Mouse (Mus musculus): ENCODE results near the gene Aqp7. TPM values are rescaled to one million over a fixed set of nuclear protein-coding genes. Genes with fewer than 3 reads are reported as not detected.

The Aqp7 gene
- polyA plus RNA-seq, 1 experiment from 2014 or later: not detected

GRCm38 (mm10) chr4:41056253-41056652 is 8.3 kb upstream of the Aqp7 start:
- Histone ChIP-seq H3K4me3 (replicated peaks) (no peak overlapping the region), H3K4me1 (no peaks in the 10 kb centered on the region), H3K36me3 (replicated peaks) (no peaks in the 10 kb centered on the region), H3K4me2 (no peak overlapping the region), H3K9me3 (no peaks in the 10 kb centered on the region), H3K9ac (no peak overlapping the region), H3K27me3 (no peaks in the 10 kb centered on the region), H3K27ac (no peak overlapping the region)
- no peak for ATAC-seq (ENCODE audit: low FRiP score)
- WGBS: 47% methylated on average over 1 of the region's 1 CpGs

- ATAC-seq (ENCODE audit: low FRiP score): no peak
- Histone ChIP-seq H3K36me3 (replicated peaks) (no peaks in the 10 kb centered on the region), H3K27ac (no peak overlapping the region), H3K4me1 (no peaks in the 10 kb centered on the region), H3K9me3 (no peaks in the 10 kb centered on the region), H3K4me2 (no peak overlapping the region), H3K27me3 (no peaks in the 10 kb centered on the region), H3K9ac (no peak overlapping the region), H3K4me3 (replicated peaks) (no peak overlapping the region)
- 85% methylated on average over 13 of the region's 13 CpGs for WGBS
These were observed 7.2 kb upstream of the Aqp7 start for GRCm38 (mm10) chr4:41055111-41055510.

GRCm38 (mm10) chr4:41051781-41052180 is 3.8 kb upstream of the Aqp7 start:
- WGBS: 79% methylated on average over 7 of the region's 7 CpGs
- Histone ChIP-seq H3K36me3 (replicated peaks) (no peaks in the 10 kb centered on the region), H3K27ac (no peak overlapping the region), H3K27me3 (no peaks in the 10 kb centered on the region), H3K4me1 (no peaks in the 10 kb centered on the region), H3K9ac (no peak overlapping the region), H3K4me3 (replicated peaks) (no peak overlapping the region), H3K4me2 (no peak overlapping the region), H3K9me3 (no peaks in the 10 kb centered on the region)
- ATAC-seq (ENCODE audit: low FRiP score): no peak

GRCm38 (mm10) chr4:41050726-41051675 is 3.1 kb upstream of the Aqp7 start:
- ATAC-seq (ENCODE audit: low FRiP score): peak; percentile 82; the same call in 1 of the 2 replicates
- no peak overlapping the region for H3K27ac ChIP-seq
- H3K36me3 ChIP-seq (replicated peaks): no peaks in the 10 kb centered on the region
- H3K9ac ChIP-seq: peak overlapping the region; percentile 17; the same call in 1 of the 2 replicates
- no peaks in the 10 kb centered on the region for H3K4me1 ChIP-seq
- 36% methylated on average over 16 of the region's 16 CpGs for WGBS
- peak overlapping the region; percentile 39 for H3K4me2 ChIP-seq
- no peaks in the 10 kb centered on the region for H3K27me3 ChIP-seq
- H3K4me3 ChIP-seq (replicated peaks): no peak overlapping the region
- H3K9me3 ChIP-seq: no peaks in the 10 kb centered on the region

- Histone ChIP-seq H3K27me3 (no peaks in the 10 kb centered on the region), H3K4me1 (no peaks in the 10 kb centered on the region), H3K9me3 (no peaks in the 10 kb centered on the region), H3K4me2 (no peak overlapping the region), H3K9ac (no peak overlapping the region), H3K36me3 (replicated peaks) (no peaks in the 10 kb centered on the region), H3K27ac (no peak overlapping the region), H3K4me3 (replicated peaks) (no peak overlapping the region)
- no peak for ATAC-seq (ENCODE audit: low FRiP score)
- WGBS: 63% methylated on average over 2 of the region's 2 CpGs
These were observed 987 bp upstream of the Aqp7 start for GRCm38 (mm10) chr4:41048926-41049325.

GRCm38 (mm10) chr4:41046254-41046795 is 1.6 kb downstream of the Aqp7 start:
- Histone ChIP-seq H3K9ac (no peak overlapping the region), H3K4me2 (no peak overlapping the region), H3K4me1 (no peaks in the 10 kb centered on the region), H3K4me3 (replicated peaks) (no peak overlapping the region), H3K9me3 (no peaks in the 10 kb centered on the region), H3K36me3 (replicated peaks) (no peaks in the 10 kb centered on the region), H3K27me3 (no peaks in the 10 kb centered on the region), H3K27ac (no peak overlapping the region)
- 84% methylated on average over 13 of the region's 13 CpGs for WGBS
- no peak for ATAC-seq (ENCODE audit: low FRiP score)

- H3K4me2 ChIP-seq: no peak overlapping the region
- no peaks in the 10 kb centered on the region for H3K9me3 ChIP-seq
- 92% methylated on average over 3 of the region's 3 CpGs for WGBS
These were observed 2.7 kb downstream of the Aqp7 start for GRCm38 (mm10) chr4:41045288-41045687.

GRCm38 (mm10) chr4:41043961-41044360 is 4.0 kb downstream of the Aqp7 start:
- ATAC-seq (ENCODE audit: low FRiP score): no peak
- Histone ChIP-seq H3K4me2 (no peak overlapping the region), H3K9ac (no peak overlapping the region), H3K4me3 (replicated peaks) (no peak overlapping the region), H3K27me3 (no peaks in the 10 kb centered on the region), H3K36me3 (replicated peaks) (no peaks in the 10 kb centered on the region), H3K4me1 (no peaks in the 10 kb centered on the region), H3K27ac (no peak overlapping the region), H3K9me3 (no peaks in the 10 kb centered on the region)
- WGBS: 69% methylated on average over 5 of the region's 5 CpGs

More at GRCm38 (mm10) chr4:41045288-41045687, 2.7 kb downstream of the Aqp7 start:
- Histone ChIP-seq H3K4me1 (no peaks in the 10 kb centered on the region), H3K9ac (no peak overlapping the region), H3K27ac (no peak overlapping the region), H3K36me3 (replicated peaks) (no peaks in the 10 kb centered on the region), H3K27me3 (no peaks in the 10 kb centered on the region), H3K4me3 (replicated peaks) (no peak overlapping the region)
- ATAC-seq (ENCODE audit: low FRiP score): no peak

GRCm38 (mm10) chr4:41042880-41043279 is 5.1 kb downstream of the Aqp7 start:
- H3K4me3 ChIP-seq (replicated peaks): no peak overlapping the region
- H3K9me3 ChIP-seq: no peaks in the 10 kb centered on the region
- no peak overlapping the region for H3K27ac ChIP-seq
- no peak for ATAC-seq (ENCODE audit: low FRiP score)
- no peak overlapping the region for H3K4me2 ChIP-seq
- no peak overlapping the region for H3K9ac ChIP-seq
- no peaks in the 10 kb centered on the region for H3K36me3 ChIP-seq (replicated peaks)
- no peaks in the 10 kb centered on the region for H3K27me3 ChIP-seq
- 83% methylated on average over 12 of the region's 12 CpGs for WGBS
- no peaks in the 10 kb centered on the region for H3K4me1 ChIP-seq

GRCm38 (mm10) chr4:41040983-41041382 is 7.0 kb downstream of the Aqp7 start:
- Histone ChIP-seq H3K27me3 (no peaks in the 10 kb centered on the region), H3K4me1 (no peaks in the 10 kb centered on the region), H3K4me2 (no peak overlapping the region), H3K9ac (no peak overlapping the region), H3K4me3 (replicated peaks) (no peak overlapping the region), H3K36me3 (replicated peaks) (no peaks in the 10 kb centered on the region), H3K9me3 (no peaks in the 10 kb centered on the region), H3K27ac (no peak overlapping the region)
- WGBS: 87% methylated on average over 7 of the region's 7 CpGs
- no peak for ATAC-seq (ENCODE audit: low FRiP score)

- no peaks in the 10 kb centered on the region for H3K36me3 ChIP-seq (replicated peaks)
- H3K9ac ChIP-seq: no peak overlapping the region
- no peaks in the 10 kb centered on the region for H3K4me1 ChIP-seq
- H3K4me2 ChIP-seq: no peak overlapping the region
- no peaks in the 10 kb centered on the region for H3K9me3 ChIP-seq
- WGBS: 66% methylated on average over 3 of the region's 3 CpGs
- no peak for ATAC-seq (ENCODE audit: low FRiP score)
- H3K27me3 ChIP-seq: no peaks in the 10 kb centered on the region
- no peak overlapping the region for H3K4me3 ChIP-seq (replicated peaks)
- H3K27ac ChIP-seq: no peak overlapping the region
These were observed 10.0 kb downstream of the Aqp7 start for GRCm38 (mm10) chr4:41037942-41038341.

GRCm38 (mm10) chr4:41031242-41031641 is 16.7 kb downstream of the Aqp7 start:
- Histone ChIP-seq H3K4me3 (replicated peaks) (no peak overlapping the region), H3K9ac (no peak overlapping the region), H3K27ac (no peak overlapping the region), H3K4me2 (no peak overlapping the region), H3K27me3 (no peaks in the 10 kb centered on the region), H3K36me3 (replicated peaks) (peaks cover 11% of the 10 kb centered on the region; the same call in 1 of the 2 replicates), H3K4me1 (no peaks in the 10 kb centered on the region), H3K9me3 (no peaks in the 10 kb centered on the region)
- no peak for ATAC-seq (ENCODE audit: low FRiP score)
- WGBS: 90% methylated on average over 3 of the region's 3 CpGs

- no peak overlapping the region for H3K27ac ChIP-seq
- no peaks in the 10 kb centered on the region for H3K9me3 ChIP-seq
- H3K4me2 ChIP-seq: no peak overlapping the region
- H3K27me3 ChIP-seq: no peaks in the 10 kb centered on the region
- 85% methylated on average over 5 of the region's 5 CpGs for WGBS
- no peak overlapping the region for H3K9ac ChIP-seq
- H3K4me1 ChIP-seq: no peaks in the 10 kb centered on the region
- no peak overlapping the region for H3K4me3 ChIP-seq (replicated peaks)
- H3K36me3 ChIP-seq (replicated peaks): peaks cover 23% of the 10 kb centered on the region
- no peak for ATAC-seq (ENCODE audit: low FRiP score)
These were observed 18.6 kb downstream of the Aqp7 start for GRCm38 (mm10) chr4:41029372-41029771.

Measured in forebrain, embryonic 12.5 days (tissue).